Mouse (Mus musculus) ES-Bruce4 (cell line): ENCODE data around the gene Draxin.

ENCODE experiments used
- CTCF ChIP-seq: IDR thresholded peaks from one replicate; pipeline ENCODE4 v1.8.1; 2011; ENCODE audit warnings: low read depth, low read length
- EP300 ChIP-seq: IDR thresholded peaks from 2 replicates; pipeline ENCODE4 v1.6.1; 2011; ENCODE audit warnings: low read depth, low read length; ENCODE audit not compliant: insufficient read depth
- POLR2A ChIP-seq: IDR thresholded peaks from one replicate; pipeline ENCODE4 v1.8.1; 2011; ENCODE audit warnings: low read length; ENCODE audit not compliant: insufficient read depth

DNA sequence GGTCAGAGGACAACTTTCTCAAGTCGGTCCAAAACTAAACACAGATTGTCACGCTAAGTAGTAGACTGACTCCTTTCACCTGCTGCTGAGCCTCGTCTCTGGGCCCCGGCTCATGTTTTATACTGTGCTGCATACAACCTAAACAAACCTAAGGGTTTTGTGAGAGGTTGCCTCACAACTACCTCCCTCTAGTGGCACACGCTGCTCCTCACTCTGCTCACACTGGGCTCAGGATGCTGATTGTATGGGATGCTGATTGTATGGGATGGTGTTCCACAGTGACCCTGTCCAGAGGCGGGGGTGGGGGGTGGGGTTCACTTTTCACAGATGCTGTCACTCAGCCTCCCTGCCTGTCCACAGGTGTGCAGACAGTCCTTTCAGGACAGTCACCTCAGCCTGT, 51.3 kb downstream of the Draxin start:
- TF ChIP-seq CTCF (peak; percentile 66), EP300 (no peak), POLR2A (no peak)
